Mouse (Mus musculus) embryonic facial prominence, embryonic 13.5 days (tissue): ENCODE measurements around the gene Fmo4. TPM values are rescaled to one million over a fixed set of nuclear protein-coding genes. Genes with fewer than 3 reads are reported as not detected.
A peak's percentile ranks its signal among the peaks of the same experiment; 100 is the strongest.

Experiments used
- ATAC-seq: fragments of 200-750 bp; cut with Nextera tagmentation; 2 replicates; pipeline ENCODE4 v1.8.0; 2017; ENCODE audit warnings: low read depth; ENCODE audit not compliant: insufficient number of reproducible peaks, insufficient read depth, low FRiP score, low TSS enrichment
- H3K27ac ChIP-seq: fragments of 300-500 bp; sonication (generic); 2 replicates; pipeline ENCODE4 v1.5.1; 2015; ENCODE audit warnings: moderate library complexity, mild to moderate bottlenecking, inconsistent platforms
- H3K27me3 ChIP-seq: fragments of 300-500 bp; sonication (generic); 2 replicates; pipeline ENCODE4 v1.6.1; 2015; ENCODE audit warnings: mild to moderate bottlenecking, inconsistent platforms
- H3K36me3 ChIP-seq: fragments of 300-500 bp; sonication (generic); 2 replicates; pipeline ENCODE4 v1.6.1; 2015; ENCODE audit warnings: mild to moderate bottlenecking, inconsistent platforms
- H3K4me1 ChIP-seq: fragments of 300-500 bp; sonication (generic); 2 replicates; pipeline ENCODE4 v1.6.1; 2015; ENCODE audit warnings: inconsistent platforms
- H3K4me2 ChIP-seq: fragments of 300-500 bp; sonication (generic); 2 replicates; pipeline ENCODE4 v1.6.1; 2015; ENCODE audit warnings: moderate library complexity, mild to moderate bottlenecking, inconsistent platforms
- H3K4me3 ChIP-seq: fragments of 300-500 bp; sonication (generic); 2 replicates; pipeline ENCODE4 v1.5.1; 2015; ENCODE audit warnings: mild to moderate bottlenecking, inconsistent platforms
- H3K9ac ChIP-seq: fragments of 300-500 bp; sonication (generic); 2 replicates; pipeline ENCODE4 v1.6.1; 2015; ENCODE audit warnings: mild to moderate bottlenecking, inconsistent platforms
- H3K9me3 ChIP-seq: fragments of 300-500 bp; sonication (generic); 2 replicates; pipeline ENCODE4 v1.6.1; 2016; ENCODE audit warnings: inconsistent platforms
- WGBS: fragments of 180-500 bp; shearing (Covaris S2); methylation state at CpG from one replicate; pipeline ENCODE4 v1.1.7; 2015; ENCODE audit warnings: mixed read lengths; 5-methylcytosine and 5-hydroxymethylcytosine counted together
- polyA plus RNA-seq: library from polyadenylated mRNA; unstranded; fragments of >200 nt; fragmentation: Nextera tagmentation; extraction: Ambion mirVana; gene quantifications from 2 replicates; pipeline ENCODE4 v1.2.1, GENCODE M21; 2015

The Fmo4 gene
- polyA plus RNA-seq, 1 experiment from 2014 or later = 0.46 TPM

GRCm38 (mm10) chr1:162832574-162832953 lies 18.8 kb upstream of the Fmo4 start:
- Histone ChIP-seq H3K9me3 (no peaks in the 10 kb centered on the region; the same call in 1 of the 2 replicates), H3K9ac (no peak overlapping the region), H3K36me3 (no peaks in the 10 kb centered on the region), H3K4me2 (peak overlapping the region; percentile 27), H3K4me3 (no peak overlapping the region), H3K4me1 (0 out of 2 replicates have a peak, but pooled peaks cover 5% of the 10 kb centered on the region), H3K27me3 (no peaks in the 10 kb centered on the region), H3K27ac (no peak overlapping the region)
- ATAC-seq = no peak
- 58% methylated on average over 5 of the region's 5 CpGs for WGBS

- no peaks in the 10 kb centered on the region for H3K36me3 ChIP-seq
- H3K4me1 ChIP-seq = 0 out of 2 replicates have a peak, but pooled peaks cover 5% of the 10 kb centered on the region
- H3K27ac ChIP-seq = no peak overlapping the region
- no peak overlapping the region for H3K4me3 ChIP-seq
- no peak overlapping the region for H3K9ac ChIP-seq
- no peak for ATAC-seq
- H3K9me3 ChIP-seq = no peaks in the 10 kb centered on the region; the same call in 1 of the 2 replicates
- H3K4me2 ChIP-seq = peak overlapping the region; percentile 27
- H3K27me3 ChIP-seq = no peaks in the 10 kb centered on the region
- WGBS = 10% methylated on average over 5 of the region's 5 CpGs
Observed at GRCm38 (mm10) chr1:162831838-162832573, 18.2 kb upstream of the Fmo4 start.

- H3K4me1 ChIP-seq = no peaks in the 10 kb centered on the region
- H3K4me3 ChIP-seq = no peak overlapping the region
- H3K9ac ChIP-seq = no peak overlapping the region
- no peaks in the 10 kb centered on the region for H3K27me3 ChIP-seq
- H3K9me3 ChIP-seq = no peaks in the 10 kb centered on the region
- no peaks in the 10 kb centered on the region for H3K36me3 ChIP-seq
- 91% methylated on average over 5 of the region's 5 CpGs for WGBS
- ATAC-seq = no peak
- H3K27ac ChIP-seq = no peak overlapping the region
- H3K4me2 ChIP-seq = no peak overlapping the region
Observed at GRCm38 (mm10) chr1:162819280-162819679, 5.5 kb upstream of the Fmo4 start.

- Histone ChIP-seq H3K4me3 (no peak overlapping the region), H3K9me3 (no peaks in the 10 kb centered on the region), H3K9ac (no peak overlapping the region), H3K27ac (no peak overlapping the region), H3K4me2 (no peak overlapping the region), H3K36me3 (no peaks in the 10 kb centered on the region), H3K4me1 (no peaks in the 10 kb centered on the region), H3K27me3 (no peaks in the 10 kb centered on the region)
- 77% methylated on average over 10 of the region's 10 CpGs for WGBS
- ATAC-seq = no peak
Observed at GRCm38 (mm10) chr1:162815381-162816127, 1.8 kb upstream of the Fmo4 start.

- no peak overlapping the region for H3K9ac ChIP-seq
- 80% methylated on average over 4 of the region's 4 CpGs for whole genome bisulfite sequencing
- ATAC-seq = no peak
Observed at GRCm38 (mm10) chr1:162814932-162815331, 1.2 kb upstream of the Fmo4 start.

GRCm38 (mm10) chr1:162813143-162813835 lies 483 bp downstream of the Fmo4 start:
- Histone ChIP-seq H3K4me2 (peak overlapping the region; percentile 24; the same call in 1 of the 2 replicates), H3K9ac (no peak overlapping the region), H3K9me3 (no peaks in the 10 kb centered on the region), H3K27me3 (no peaks in the 10 kb centered on the region), H3K27ac (no peak overlapping the region), H3K4me3 (no peak overlapping the region), H3K36me3 (no peaks in the 10 kb centered on the region), H3K4me1 (no peaks in the 10 kb centered on the region)
- no peak for ATAC-seq
- WGBS = 79% methylated on average over 9 of the region's 9 CpGs

More at GRCm38 (mm10) chr1:162814932-162815331, 1.2 kb upstream of the Fmo4 start:
- no peaks in the 10 kb centered on the region for H3K36me3 ChIP-seq
- no peak overlapping the region for H3K4me2 ChIP-seq
- H3K4me3 ChIP-seq = no peak overlapping the region
- H3K4me1 ChIP-seq = no peaks in the 10 kb centered on the region
- H3K27me3 ChIP-seq = no peaks in the 10 kb centered on the region
- no peak overlapping the region for H3K27ac ChIP-seq
- H3K9me3 ChIP-seq = no peaks in the 10 kb centered on the region

- Histone ChIP-seq H3K36me3 (no peaks in the 10 kb centered on the region), H3K4me3 (no peak overlapping the region), H3K27ac (no peak overlapping the region), H3K4me2 (no peak overlapping the region), H3K9ac (no peak overlapping the region), H3K27me3 (no peaks in the 10 kb centered on the region), H3K4me1 (no peaks in the 10 kb centered on the region), H3K9me3 (no peaks in the 10 kb centered on the region)
- 88% methylated on average over 3 of the region's 3 CpGs for WGBS
- no peak for ATAC-seq
Observed at GRCm38 (mm10) chr1:162808541-162808940, 5.2 kb downstream of the Fmo4 start.

- Histone ChIP-seq H3K27ac (no peak overlapping the region), H3K4me1 (no peaks in the 10 kb centered on the region), H3K4me3 (no peak overlapping the region), H3K36me3 (no peaks in the 10 kb centered on the region), H3K27me3 (no peaks in the 10 kb centered on the region), H3K9ac (no peak overlapping the region), H3K4me2 (no peak overlapping the region), H3K9me3 (no peaks in the 10 kb centered on the region)
- no peak for ATAC-seq
- WGBS = 86% methylated on average over 5 of the region's 5 CpGs
Observed at GRCm38 (mm10) chr1:162807441-162807840, 6.3 kb downstream of the Fmo4 start.

GRCm38 (mm10) chr1:162805011-162805410 lies 8.8 kb downstream of the Fmo4 start:
- H3K9me3 ChIP-seq = no peaks in the 10 kb centered on the region
- no peak overlapping the region for H3K4me2 ChIP-seq
- no peaks in the 10 kb centered on the region for H3K4me1 ChIP-seq
- no peaks in the 10 kb centered on the region for H3K27me3 ChIP-seq
- no peak overlapping the region for H3K4me3 ChIP-seq
- H3K27ac ChIP-seq = no peak overlapping the region
- WGBS = 58% methylated on average over 5 of the region's 5 CpGs
- H3K9ac ChIP-seq = no peak overlapping the region
- ATAC-seq = no peak
- no peaks in the 10 kb centered on the region for H3K36me3 ChIP-seq

GRCm38 (mm10) chr1:162796441-162796840 lies 17.3 kb downstream of the Fmo4 start:
- Histone ChIP-seq H3K9me3 (no peaks in the 10 kb centered on the region), H3K4me2 (no peak overlapping the region), H3K4me3 (no peak overlapping the region), H3K27me3 (no peaks in the 10 kb centered on the region), H3K4me1 (no peaks in the 10 kb centered on the region), H3K36me3 (no peaks in the 10 kb centered on the region), H3K27ac (no peak overlapping the region), H3K9ac (no peak overlapping the region)
- ATAC-seq = no peak

GRCm38 (mm10) chr1:162792306-162793044 lies 21.3 kb downstream of the Fmo4 start:
- H3K27me3 ChIP-seq = no peaks in the 10 kb centered on the region
- no peak for ATAC-seq
- WGBS = 63% methylated on average over 7 of the region's 7 CpGs
- no peaks in the 10 kb centered on the region for H3K9me3 ChIP-seq
- H3K4me2 ChIP-seq = no peak overlapping the region
- H3K4me3 ChIP-seq = no peak overlapping the region
- no peaks in the 10 kb centered on the region for H3K4me1 ChIP-seq
- no peak overlapping the region for H3K9ac ChIP-seq
- H3K36me3 ChIP-seq = no peaks in the 10 kb centered on the region
- H3K27ac ChIP-seq = no peak overlapping the region
